Mouse (Mus musculus) limb, embryonic 13.5 days (tissue): Measurements from ENCODE around the gene Pfkl. TPM values are rescaled to one million over a fixed set of nuclear protein-coding genes. Genes with fewer than 3 reads are reported as not detected.

Source experiments
- ATAC-seq: fragments of 200-750 bp; cut with Nextera tagmentation; 2 replicates; pipeline ENCODE4 v1.8.0; 2017; ENCODE audit warnings: low read depth, moderate number of reproducible peaks, moderate TSS enrichment; ENCODE audit not compliant: low FRiP score
- H3K27ac ChIP-seq: fragments of 300-500 bp; sonication (generic); 2 replicates; pipeline ENCODE4 v1.5.1; 2015; ENCODE audit warnings: inconsistent platforms, mild to moderate bottlenecking, moderate library complexity
- H3K27me3 ChIP-seq: fragments of 300-500 bp; sonication (generic); 2 replicates; pipeline ENCODE4 v1.6.1; 2015; ENCODE audit warnings: mild to moderate bottlenecking, inconsistent platforms
- H3K36me3 ChIP-seq: fragments of 300-500 bp; sonication (generic); 2 replicates; pipeline ENCODE4 v1.6.1; 2015; ENCODE audit warnings: inconsistent platforms, mild to moderate bottlenecking, moderate library complexity
- H3K4me1 ChIP-seq: fragments of 300-500 bp; sonication (generic); 2 replicates; pipeline ENCODE4 v1.6.1; 2015; ENCODE audit warnings: inconsistent platforms
- H3K4me2 ChIP-seq: fragments of 300-500 bp; sonication (generic); replicated peaks from 2 replicates; pipeline ENCODE4 v1.6.1; 2015; ENCODE audit warnings: inconsistent platforms, mild to moderate bottlenecking, moderate library complexity
- H3K4me3 ChIP-seq: fragments of 300-500 bp; sonication (generic); 2 replicates; pipeline ENCODE4 v1.5.1; 2015; ENCODE audit warnings: moderate library complexity, mild to moderate bottlenecking, inconsistent platforms
- H3K9ac ChIP-seq: fragments of 300-500 bp; sonication (generic); 2 replicates; pipeline ENCODE4 v1.6.1; 2015; ENCODE audit warnings: mild to moderate bottlenecking, inconsistent platforms
- H3K9me3 ChIP-seq: fragments of 300-500 bp; sonication (generic); 2 replicates; pipeline ENCODE4 v1.6.1; 2016; ENCODE audit warnings: inconsistent platforms
- WGBS: fragments of 180-500 bp; shearing (Covaris S2); methylation state at CpG from one replicate; pipeline ENCODE4 v1.1.7; 2015; 5-methylcytosine and 5-hydroxymethylcytosine counted together
- polyA plus RNA-seq: library from polyadenylated mRNA; unstranded; fragments of >200 nt; fragmentation: Nextera tagmentation; extraction: Ambion mirVana; gene quantifications from 2 replicates; pipeline ENCODE4 v1.2.1, GENCODE M21; 2015

Gene Pfkl
- polyA plus RNA-seq, 1 experiment from 2014 or later: 160 TPM

GRCm38 (mm10) chr10:77978351-77979350 is 31.2 kb downstream of the Pfkl start, which contains the start of gene 1810043G02Rik:
Gene 1810043G02Rik (plus strand): TSS chr10:77978524.
- Histone ChIP-seq H3K4me1 (peaks cover 11% of the 10 kb centered on the region), H3K9me3 (no peaks in the 10 kb centered on the region), H3K27me3 (no peaks in the 10 kb centered on the region), H3K4me2 (peak within 1 kb of the TSS; percentile 74), H3K36me3 (peaks cover 18% of the 10 kb centered on the region), H3K27ac (peak within 1 kb of the TSS; percentile 73), H3K9ac (peak within 1 kb of the TSS; percentile 82), H3K4me3 (peak within 1 kb of the TSS; percentile 72)
- peak; percentile 96 for ATAC-seq
- WGBS: 1% methylated on average over 50 of the region's 57 CpGs

- H3K4me1 ChIP-seq: peaks cover 11% of the 10 kb centered on the region
- peaks cover 10% of the 10 kb centered on the region for H3K36me3 ChIP-seq
- H3K4me3 ChIP-seq: no peak overlapping the region
- no peak overlapping the region for H3K4me2 ChIP-seq
- H3K27ac ChIP-seq: no peak overlapping the region
- no peak overlapping the region for H3K9ac ChIP-seq
- ATAC-seq: no peak
- no peaks in the 10 kb centered on the region for H3K9me3 ChIP-seq
- 72% methylated on average over 8 of the region's 8 CpGs for WGBS
- H3K27me3 ChIP-seq: no peaks in the 10 kb centered on the region
Measured at GRCm38 (mm10) chr10:77976458-77977150, 33.3 kb downstream of the Pfkl start.

- Histone ChIP-seq H3K9me3 (no peaks in the 10 kb centered on the region), H3K27me3 (peaks cover under 1% of the 10 kb centered on the region; the same call in 1 of the 2 replicates), H3K4me3 (no peak overlapping the region), H3K4me1 (peaks cover 11% of the 10 kb centered on the region), H3K36me3 (peaks cover 3% of the 10 kb centered on the region), H3K9ac (no peak overlapping the region), H3K4me2 (no peak overlapping the region), H3K27ac (no peak overlapping the region)
- ATAC-seq: no peak
- 26% methylated on average over 4 of the region's 4 CpGs for WGBS
Measured at GRCm38 (mm10) chr10:77975653-77976052, 34.2 kb downstream of the Pfkl start.

GRCm38 (mm10) chr10:77974811-77975210 is 35.1 kb downstream of the Pfkl start:
- H3K4me1 ChIP-seq: peaks cover 13% of the 10 kb centered on the region
- ATAC-seq: no peak
- no peak overlapping the region for H3K27ac ChIP-seq
- peaks cover 9% of the 10 kb centered on the region for H3K27me3 ChIP-seq
- H3K4me3 ChIP-seq: no peak overlapping the region
- no peak overlapping the region for H3K9ac ChIP-seq
- no peak overlapping the region for H3K4me2 ChIP-seq
- H3K36me3 ChIP-seq: no peaks in the 10 kb centered on the region
- 72% methylated on average over 5 of the region's 5 CpGs for WGBS
- no peaks in the 10 kb centered on the region for H3K9me3 ChIP-seq

- peaks cover 17% of the 10 kb centered on the region for H3K4me1 ChIP-seq
- no peaks in the 10 kb centered on the region for H3K9me3 ChIP-seq
- H3K9ac ChIP-seq: no peak overlapping the region
- no peak overlapping the region for H3K27ac ChIP-seq
- WGBS: 77% methylated on average over 5 of the region's 5 CpGs
- ATAC-seq: no peak
- no peaks in the 10 kb centered on the region for H3K36me3 ChIP-seq
- no peak overlapping the region for H3K4me3 ChIP-seq
- no peak overlapping the region for H3K4me2 ChIP-seq
- H3K27me3 ChIP-seq: peaks cover 14% of the 10 kb centered on the region
Measured at GRCm38 (mm10) chr10:77974323-77974722, 35.6 kb downstream of the Pfkl start.

GRCm38 (mm10) chr10:77971709-77972553 is 38.0 kb downstream of the Pfkl start:
- H3K4me2 ChIP-seq: no peak overlapping the region
- H3K4me1 ChIP-seq: 0 out of 2 replicates have a peak, but pooled peaks cover 11% of the 10 kb centered on the region
- no peaks in the 10 kb centered on the region for H3K36me3 ChIP-seq
- ATAC-seq: no peak
- WGBS: 59% methylated on average over 17 of the region's 17 CpGs
- no peak overlapping the region for H3K9ac ChIP-seq
- no peak overlapping the region for H3K4me3 ChIP-seq
- no peak overlapping the region for H3K27ac ChIP-seq
- H3K27me3 ChIP-seq: peaks cover 31% of the 10 kb centered on the region
- no peaks in the 10 kb centered on the region for H3K9me3 ChIP-seq

- ATAC-seq: no peak
- H3K27ac ChIP-seq: no peak overlapping the region
- H3K4me3 ChIP-seq: no peak overlapping the region
- H3K9ac ChIP-seq: no peak overlapping the region
- peaks cover 35% of the 10 kb centered on the region for H3K27me3 ChIP-seq
- 0 out of 2 replicates have a peak, but pooled peaks cover 11% of the 10 kb centered on the region for H3K4me1 ChIP-seq
- no peaks in the 10 kb centered on the region for H3K9me3 ChIP-seq
- H3K4me2 ChIP-seq: no peak overlapping the region
- H3K36me3 ChIP-seq: no peaks in the 10 kb centered on the region
- 72% methylated on average over 10 of the region's 10 CpGs for WGBS
Measured at GRCm38 (mm10) chr10:77971191-77971590, 38.7 kb downstream of the Pfkl start.

GRCm38 (mm10) chr10:77970481-77970880 is 39.4 kb downstream of the Pfkl start, which contains the start of gene Trpm2:
Gene Trpm2 (minus strand): TSS chr10:77970563.
- Histone ChIP-seq H3K27me3 (peaks cover 35% of the 10 kb centered on the region), H3K36me3 (no peaks in the 10 kb centered on the region), H3K4me3 (peak within 1 kb of the TSS; percentile 41), H3K9ac (peak within 1 kb of the TSS; percentile 63), H3K27ac (no peak within 1 kb of the TSS), H3K4me2 (peak within 1 kb of the TSS; percentile 71), H3K4me1 (0 out of 2 replicates have a peak, but pooled peaks cover 11% of the 10 kb centered on the region), H3K9me3 (no peaks in the 10 kb centered on the region)
- ATAC-seq: no peak
- WGBS: 86% methylated on average over 6 of the region's 6 CpGs

GRCm38 (mm10) chr10:77969973-77970325 is 39.9 kb downstream of the Pfkl start:
- H3K4me3 ChIP-seq: peak overlapping the region; percentile 41

GRCm38 (mm10) chr10:77969274-77969972 is 40.5 kb downstream of the Pfkl start:
- Histone ChIP-seq H3K4me1 (0 out of 2 replicates have a peak, but pooled peaks cover 11% of the 10 kb centered on the region), H3K36me3 (no peaks in the 10 kb centered on the region), H3K27ac (no peak overlapping the region), H3K9me3 (no peaks in the 10 kb centered on the region), H3K9ac (peak overlapping the region; percentile 63), H3K27me3 (peaks cover 35% of the 10 kb centered on the region), H3K4me3 (peak overlapping the region; percentile 41), H3K4me2 (peak overlapping the region; percentile 71)
- no peak for ATAC-seq
- 5% methylated on average over 26 of the region's 26 CpGs for WGBS

More at GRCm38 (mm10) chr10:77969973-77970325, 39.9 kb downstream of the Pfkl start:
- H3K9ac ChIP-seq: peak overlapping the region; percentile 63
- H3K9me3 ChIP-seq: no peaks in the 10 kb centered on the region
- H3K4me1 ChIP-seq: 0 out of 2 replicates have a peak, but pooled peaks cover 11% of the 10 kb centered on the region
- peaks cover 35% of the 10 kb centered on the region for H3K27me3 ChIP-seq
- WGBS: 16% methylated on average over 8 of the region's 8 CpGs
- H3K36me3 ChIP-seq: no peaks in the 10 kb centered on the region
- ATAC-seq: no peak
- H3K4me2 ChIP-seq: peak overlapping the region; percentile 71
- H3K27ac ChIP-seq: no peak overlapping the region

- H3K9me3 ChIP-seq: no peaks in the 10 kb centered on the region
- no peaks in the 10 kb centered on the region for H3K36me3 ChIP-seq
- H3K4me1 ChIP-seq: 0 out of 2 replicates have a peak, but pooled peaks cover under 1% of the 10 kb centered on the region
- no peak overlapping the region for H3K27ac ChIP-seq
- H3K9ac ChIP-seq: no peak overlapping the region
- ATAC-seq: no peak
- H3K4me2 ChIP-seq: no peak overlapping the region
- H3K4me3 ChIP-seq: no peak overlapping the region
- peaks cover 17% of the 10 kb centered on the region for H3K27me3 ChIP-seq
- 78% methylated on average over 6 of the region's 6 CpGs for WGBS
Measured at GRCm38 (mm10) chr10:77963971-77964370, 45.9 kb downstream of the Pfkl start.
